Mouse (Mus musculus) CD8-positive naive resting alpha-beta T cell, adult 2 months (primary cell): Measurements from ENCODE around the gene Clasp1.

Experiments
- DNase-seq, 2 experiments: peaks; one replicate each; pipeline ENCODE4 v3.0.0; 2022; ENCODE audit warnings: low read depth in 2 of 2, low spot score in 2 of 2

Clasp1 gene

GRCm38 (mm10) chr1:118402556-118402955, 13.7 kb downstream of the Clasp1 start:
- DNase-seq, result no peak

- no peak for DNase-seq
These were observed 14.1 kb downstream of the Clasp1 start for GRCm38 (mm10) chr1:118402966-118403365.

- no peak for DNase-seq
These were observed 14.6 kb downstream of the Clasp1 start for GRCm38 (mm10) chr1:118403440-118403839.

- DNase-seq, result no peak
These were observed 18.9 kb downstream of the Clasp1 start for GRCm38 (mm10) chr1:118407586-118408250.

- no peak for DNase-seq
These were observed 20.4 kb downstream of the Clasp1 start for GRCm38 (mm10) chr1:118409249-118409648.

- no peak for DNase-seq
These were observed 22.0 kb downstream of the Clasp1 start for GRCm38 (mm10) chr1:118410824-118411223.

GRCm38 (mm10) chr1:118413169-118413568, 24.3 kb downstream of the Clasp1 start:
- no peak for DNase-seq

GRCm38 (mm10) chr1:118417047-118417730, 28.3 kb downstream of the Clasp1 start:
- DNase-seq, result no peak

- no peak for DNase-seq
These were observed 30.5 kb downstream of the Clasp1 start for GRCm38 (mm10) chr1:118419399-118419798.

GRCm38 (mm10) chr1:118421149-118421548, 32.3 kb downstream of the Clasp1 start:
- no peak for DNase-seq

- DNase-seq, result no peak
These were observed 34.0 kb downstream of the Clasp1 start for GRCm38 (mm10) chr1:118422812-118423211.

GRCm38 (mm10) chr1:118425982-118426381, 37.1 kb downstream of the Clasp1 start:
- DNase-seq, result no peak

GRCm38 (mm10) chr1:118428354-118429084, 39.7 kb downstream of the Clasp1 start:
- no peak for DNase-seq

- DNase-seq, result no peak
These were observed 42.7 kb downstream of the Clasp1 start for GRCm38 (mm10) chr1:118431548-118431947.

GRCm38 (mm10) chr1:118435001-118435473, 46.2 kb downstream of the Clasp1 start:
- no peak for DNase-seq

GRCm38 (mm10) chr1:118437856-118438255, 49.0 kb downstream of the Clasp1 start:
- DNase-seq, result no peak

- DNase-seq, result no peak
These were observed 49.5 kb downstream of the Clasp1 start for GRCm38 (mm10) chr1:118438332-118438731.

GRCm38 (mm10) chr1:118440547-118440946, 51.7 kb downstream of the Clasp1 start:
- no peak for DNase-seq

GRCm38 (mm10) chr1:118444420-118444819, 55.6 kb downstream of the Clasp1 start:
- no peak for DNase-seq

- no peak for DNase-seq
These were observed 56.1 kb downstream of the Clasp1 start for GRCm38 (mm10) chr1:118444988-118445387.

- DNase-seq, result no peak
These were observed 56.6 kb downstream of the Clasp1 start for GRCm38 (mm10) chr1:118445441-118445840.

- no peak for DNase-seq
These were observed 57.1 kb downstream of the Clasp1 start for GRCm38 (mm10) chr1:118446006-118446405.
